Mouse (Mus musculus) bone marrow macrophage, adult 2 months (primary cell): Measurements from ENCODE around the gene Tgm5.

ENCODE experiments used
- CTCF ChIP-seq: IDR thresholded peaks from 2 replicates; pipeline ENCODE4 v1.5.1; 2012; ENCODE audit warnings: low read depth, mild to moderate bottlenecking, low read length, moderate library complexity
- POLR2A ChIP-seq: IDR thresholded peaks from 2 replicates; pipeline ENCODE4 v1.6.1; 2012; ENCODE audit warnings: mild to moderate bottlenecking, low read depth, low read length, borderline replicate concordance

GRCm38 (mm10) chr2:121017151-121017550 is 68.5 kb downstream of the Tgm5 start:
- TF ChIP-seq CTCF (no peak), POLR2A (no peak)
